Mouse (Mus musculus) c-Kit-positive CD71-negative TER-119-negative erythroid progenitor cells, embryonic 14.5 days (primary cell): ENCODE measurements around the gene Rprd2.
"Not testable (repeated sequence)": the region's sequence is repeated elsewhere in the genome, so short reads cannot be mapped to it uniquely, and the experiment has no call there.

ENCODE experiments used
- DNase-seq: peaks from one replicate; pipeline ENCODE4 v3.0.0-alpha.2; 2013; ENCODE audit warnings: low read depth

Gene Rprd2

DNA sequence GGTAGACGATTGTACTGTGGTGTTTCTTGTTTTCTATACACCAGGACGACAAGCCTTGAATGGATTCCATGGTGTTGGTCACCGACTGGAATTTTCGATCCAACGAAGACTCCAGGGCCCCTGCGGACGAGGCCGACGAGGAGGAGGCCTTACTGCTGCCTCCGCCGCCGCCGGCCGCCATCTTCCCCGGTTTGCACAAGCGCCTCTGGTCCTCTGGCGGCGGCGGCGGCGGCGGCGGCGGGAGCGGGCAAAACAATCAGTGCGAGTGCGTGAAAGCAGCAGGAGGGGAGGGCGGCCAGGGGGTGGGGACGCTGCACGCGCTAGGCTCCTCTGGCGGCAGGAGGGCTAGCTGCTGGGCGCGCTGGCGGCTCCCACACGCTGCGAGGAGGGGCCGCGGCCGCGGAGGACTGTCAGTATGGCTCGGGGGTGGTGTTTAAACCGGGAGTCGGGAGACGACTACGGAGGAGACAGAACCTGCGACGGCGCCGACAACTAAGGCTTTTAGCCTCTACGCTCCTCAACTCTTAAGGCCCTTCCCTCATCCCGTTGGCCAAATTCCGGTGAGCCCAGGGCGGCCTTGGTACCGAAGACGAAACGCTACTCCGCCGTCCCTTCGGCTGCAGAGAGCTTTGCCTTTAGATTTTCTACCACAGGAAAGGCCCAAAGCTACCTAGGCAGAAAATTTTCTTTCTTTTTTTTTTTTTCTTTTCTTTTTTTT is at the start of gene Rprd2:
TSS of gene Rprd2 (minus strand) at position 293 of the 718 bp plus-strand sequence.
- DNase-seq = peak; percentile 53

DNA sequence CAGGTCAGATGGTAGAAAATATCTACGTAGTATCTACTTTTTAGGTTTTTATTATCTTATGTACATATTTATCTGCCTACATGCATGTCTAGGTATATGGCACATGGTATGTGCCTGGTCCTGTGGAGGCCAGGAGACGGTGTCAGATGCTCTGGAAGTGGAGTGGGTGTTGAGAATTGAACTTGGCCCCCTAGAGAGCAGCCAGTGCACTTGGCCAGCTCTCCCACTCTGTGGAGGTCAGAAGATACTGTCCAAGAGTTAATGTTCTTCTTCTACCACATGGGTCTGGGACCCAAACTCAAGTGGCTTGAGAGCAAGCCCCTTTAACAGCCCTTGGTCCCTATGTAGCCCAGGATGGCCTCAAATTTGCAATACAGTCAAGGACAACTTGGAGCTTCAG is 48.7 kb upstream of the Rprd2 start:
- DNase-seq = no peak

DNA sequence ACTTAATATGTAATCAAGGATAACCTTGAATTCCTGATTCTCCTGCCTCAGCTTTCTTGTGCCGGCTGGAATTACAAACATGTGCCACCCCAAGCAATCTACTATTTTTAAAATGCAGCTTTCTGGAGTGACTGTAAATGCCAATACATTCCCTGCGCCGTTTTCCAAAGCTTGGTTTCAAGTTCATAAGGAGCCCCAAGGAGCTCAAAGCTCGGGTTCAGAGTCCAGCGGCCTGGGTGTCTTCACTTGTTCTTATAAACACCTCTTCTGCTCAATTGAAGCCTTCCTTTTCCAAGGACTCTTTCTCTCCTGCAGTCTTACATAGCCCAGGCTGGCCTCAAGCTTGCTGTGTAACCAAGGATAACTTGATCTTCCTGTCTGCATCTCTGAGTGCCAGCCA is 47.4 kb upstream of the Rprd2 start:
- DNase-seq = no peak

DNA sequence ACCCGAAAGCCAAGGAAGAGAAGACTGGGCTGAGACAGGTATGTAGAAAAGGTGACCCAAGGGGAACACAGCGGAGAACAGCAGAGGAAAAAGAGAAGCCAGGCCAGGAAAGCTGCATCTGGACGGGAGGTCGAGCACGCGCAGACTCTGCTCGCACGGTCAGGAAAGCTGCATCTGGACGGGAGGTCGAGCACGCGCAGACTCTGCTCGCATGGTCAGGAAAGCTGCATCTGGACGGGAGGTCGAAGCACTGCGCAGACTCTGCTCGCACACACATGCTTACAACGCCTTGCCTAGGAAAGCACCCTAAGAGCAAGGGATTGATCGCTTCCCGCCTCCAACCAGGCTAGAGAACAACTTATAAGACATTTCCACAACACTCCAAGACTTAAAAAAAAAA is 46.9 kb upstream of the Rprd2 start:
- DNase-seq = no peak

DNA sequence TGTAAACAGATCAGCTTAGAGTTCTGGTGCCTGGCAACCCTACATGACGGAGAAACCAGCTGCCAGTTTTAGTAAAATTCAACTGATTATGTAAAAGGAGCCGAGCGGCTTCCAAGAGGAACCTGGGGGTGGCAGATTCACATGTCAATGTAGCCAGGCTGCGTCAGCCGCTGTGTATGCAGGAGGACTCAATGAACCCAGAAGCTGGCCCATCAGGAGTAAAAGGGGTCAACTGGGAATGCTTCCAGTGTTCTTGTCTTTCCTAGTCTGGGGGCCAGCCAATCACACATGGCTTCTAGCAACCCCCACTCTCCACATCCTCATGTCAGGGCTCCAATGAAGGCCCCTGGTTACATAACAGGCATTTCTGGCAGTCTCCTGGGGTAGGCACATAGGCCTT is 46.4 kb upstream of the Rprd2 start:
- DNase-seq = no peak

DNA sequence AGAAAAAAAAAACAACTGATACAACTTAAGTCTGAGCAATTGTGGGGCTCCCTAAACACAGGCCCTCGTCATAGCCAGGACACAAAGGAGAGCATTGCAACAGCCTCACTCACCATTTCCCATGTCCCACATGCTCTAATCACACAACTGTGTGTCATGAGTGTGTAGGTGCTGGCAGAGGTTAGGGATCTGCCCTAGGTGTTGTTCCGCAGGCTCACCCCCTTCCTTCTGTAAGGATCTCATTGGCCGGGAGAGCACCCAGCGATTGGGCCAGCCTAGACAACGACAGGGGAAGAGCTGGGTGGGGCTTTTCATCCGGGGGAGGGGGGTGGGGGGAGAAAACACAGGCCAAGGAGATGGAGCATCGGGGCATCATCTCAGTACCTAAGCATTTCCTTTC is 44.9 kb upstream of the Rprd2 start:
- no peak for DNase-seq

DNA sequence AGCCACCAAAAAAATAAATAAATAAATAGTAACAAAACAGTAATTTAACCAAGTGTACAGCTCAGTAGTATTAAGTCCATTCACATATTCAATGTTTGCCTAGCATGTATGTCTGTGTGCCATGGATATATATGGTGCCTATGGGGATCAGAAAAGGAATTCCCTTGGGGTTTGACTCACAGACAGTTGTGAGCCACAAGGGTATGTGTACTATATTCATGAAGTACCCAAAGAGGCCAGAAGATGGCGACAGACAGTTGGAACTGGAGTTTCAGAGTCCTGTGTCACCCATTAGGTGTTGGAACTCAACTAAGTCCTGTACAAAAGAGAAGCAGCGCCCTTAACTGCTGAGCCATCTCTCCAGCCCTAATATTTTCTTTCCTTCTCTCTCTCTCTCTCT is 43.1 kb upstream of the Rprd2 start:
- peak; percentile 96 for DNase-seq

DNA sequence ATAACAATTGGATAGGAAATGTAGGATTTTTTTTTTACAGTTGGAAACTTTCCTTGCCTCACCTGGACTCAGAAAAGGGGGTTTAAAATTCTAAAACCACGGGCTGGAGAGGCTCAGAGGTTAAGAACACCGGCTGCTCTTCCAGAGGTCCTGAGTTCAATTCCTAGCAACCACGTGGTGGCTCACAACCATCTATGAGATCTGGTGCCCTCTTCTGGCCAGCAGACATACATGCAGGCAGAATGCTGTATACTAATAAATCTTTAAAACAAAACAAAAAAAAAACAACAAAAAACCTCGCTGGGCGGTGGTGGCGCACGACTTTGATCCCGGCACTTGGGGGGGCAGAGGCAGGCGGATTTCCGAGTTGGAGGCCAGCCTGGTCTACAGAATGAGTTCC is 42.6 kb upstream of the Rprd2 start:
- DNase-seq = no peak

DNA sequence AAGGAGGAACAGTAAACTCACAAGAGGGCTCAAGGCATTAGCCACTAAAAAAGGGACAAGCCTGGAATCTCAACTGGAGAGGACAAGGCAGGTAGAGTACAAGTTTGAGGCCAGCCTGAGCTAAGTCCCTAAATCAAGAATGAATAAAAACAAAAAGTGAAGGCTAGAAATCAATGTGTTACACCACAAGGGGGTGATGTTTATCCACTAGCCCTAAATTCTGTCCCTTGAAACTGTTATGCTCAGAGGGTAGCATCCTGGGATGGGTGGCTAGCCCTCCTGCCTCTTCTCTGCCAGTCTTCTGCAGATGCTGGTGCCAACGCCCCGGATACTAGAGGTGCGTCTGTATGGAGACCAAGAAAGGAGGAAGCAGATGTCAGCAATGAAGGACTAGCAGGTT is 41.7 kb upstream of the Rprd2 start:
- DNase-seq = no peak

DNA sequence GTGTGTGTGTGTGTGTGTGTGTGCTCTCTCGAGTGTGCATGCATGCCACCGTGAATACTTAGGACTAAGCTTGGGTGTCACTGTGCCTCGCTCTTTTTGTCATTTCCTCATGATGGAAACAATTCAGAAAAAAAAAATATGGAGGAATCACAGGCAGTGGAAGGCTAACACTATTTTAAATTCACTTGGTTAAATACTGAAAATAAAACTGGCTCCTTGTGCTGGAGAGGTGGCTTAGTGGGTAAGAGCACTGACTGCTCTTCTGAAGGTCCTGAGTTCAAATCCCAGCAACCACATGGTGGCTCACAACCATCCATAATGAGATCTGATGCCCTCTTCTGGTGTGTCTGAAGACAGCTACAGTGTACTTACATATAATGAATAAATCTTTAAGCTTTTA is 39.6 kb upstream of the Rprd2 start:
- DNase-seq = not testable (repeated sequence)

DNA sequence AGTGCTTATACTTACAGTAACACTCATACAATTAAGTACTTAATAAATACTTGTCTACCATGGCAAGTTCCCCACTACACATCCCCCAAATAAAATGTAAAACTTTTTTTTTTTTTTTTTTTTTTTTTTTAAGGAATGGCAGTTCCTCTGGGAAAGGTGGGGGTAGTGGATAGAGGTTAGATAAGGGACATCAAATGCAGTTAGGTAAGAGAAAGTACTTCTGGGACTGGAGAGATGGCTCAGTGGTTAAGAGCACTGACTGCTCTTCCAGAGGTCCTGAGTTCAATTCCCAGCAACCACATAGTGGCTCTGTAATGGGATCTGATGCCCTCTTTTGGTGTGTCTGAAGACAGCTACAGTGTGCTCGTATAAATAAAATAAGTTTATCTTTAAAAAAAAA is 38.4 kb upstream of the Rprd2 start:
- DNase-seq = not testable (repeated sequence)

DNA sequence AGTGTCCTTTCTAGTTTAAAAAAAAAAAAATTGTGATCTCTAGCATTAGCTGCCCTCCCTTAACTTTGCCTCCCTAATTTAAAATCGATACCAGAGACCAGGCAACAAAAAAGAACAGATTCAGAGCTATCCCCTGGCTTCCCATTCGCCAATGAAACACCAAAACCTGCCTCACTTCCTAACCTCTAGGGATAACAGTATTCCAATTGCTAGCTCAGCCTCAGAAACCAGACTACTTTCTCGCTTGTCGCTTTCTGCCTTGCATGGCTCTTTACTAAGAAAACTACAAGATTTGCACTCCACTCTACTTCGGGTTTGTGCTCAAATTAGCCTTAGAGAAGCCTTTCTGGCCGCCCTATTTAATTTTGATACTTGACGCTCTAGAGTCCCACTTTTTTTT is 37.5 kb upstream of the Rprd2 start:
- no peak for DNase-seq

DNA sequence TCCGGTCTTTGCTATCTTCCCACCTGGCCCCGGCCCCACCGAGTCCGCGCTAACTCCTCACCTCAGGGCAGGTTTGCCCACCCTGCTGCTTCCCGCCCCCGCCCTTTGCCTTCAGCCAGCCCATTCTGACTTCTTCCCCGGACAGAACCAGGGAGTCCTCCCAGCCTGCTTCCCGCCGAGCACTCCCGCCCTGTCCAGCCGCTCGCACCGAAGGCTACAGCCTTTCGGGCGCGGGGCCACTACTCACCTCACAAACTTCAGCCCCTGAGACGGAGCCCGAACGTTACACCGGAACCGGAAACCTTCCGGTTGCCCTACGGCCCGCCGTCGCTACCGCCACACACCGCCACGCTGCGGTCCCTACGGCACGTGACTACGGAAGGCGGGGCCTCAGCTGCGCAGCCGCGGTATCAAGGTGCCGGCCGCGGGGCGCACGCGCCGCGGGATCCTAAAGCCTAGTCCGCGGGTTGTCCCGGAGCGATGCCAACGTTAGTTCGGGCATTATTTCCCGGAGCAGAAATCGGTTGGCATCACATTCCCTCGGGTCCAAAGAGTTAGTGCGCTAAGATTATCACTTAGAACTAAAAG is 36.9 kb upstream of the Rprd2 start, which contains the start of gene Prpf3:
TSS of gene Prpf3 (minus strand) at position 384 of the 588 bp plus-strand sequence.
- peak; percentile 84 for DNase-seq

DNA sequence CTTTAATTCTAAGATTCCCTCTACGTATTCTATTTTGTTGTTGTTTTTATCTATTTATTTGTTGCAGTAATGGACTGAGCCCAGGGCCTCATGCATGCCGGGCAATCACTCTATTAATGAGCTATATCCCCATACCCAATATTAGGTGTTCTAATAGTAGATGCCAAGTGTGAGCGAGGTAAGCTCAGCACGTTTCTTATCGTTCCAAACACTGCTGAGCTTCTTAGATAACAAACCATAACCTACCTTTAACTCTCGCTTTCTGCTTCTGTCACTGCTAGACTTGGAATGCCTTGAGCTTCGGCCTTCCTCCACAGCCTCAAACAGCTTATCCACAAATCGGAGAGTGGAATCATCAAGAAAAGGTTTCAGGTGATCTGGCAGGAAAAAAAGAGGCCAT is 32.7 kb upstream of the Rprd2 start:
- DNase-seq = no peak

DNA sequence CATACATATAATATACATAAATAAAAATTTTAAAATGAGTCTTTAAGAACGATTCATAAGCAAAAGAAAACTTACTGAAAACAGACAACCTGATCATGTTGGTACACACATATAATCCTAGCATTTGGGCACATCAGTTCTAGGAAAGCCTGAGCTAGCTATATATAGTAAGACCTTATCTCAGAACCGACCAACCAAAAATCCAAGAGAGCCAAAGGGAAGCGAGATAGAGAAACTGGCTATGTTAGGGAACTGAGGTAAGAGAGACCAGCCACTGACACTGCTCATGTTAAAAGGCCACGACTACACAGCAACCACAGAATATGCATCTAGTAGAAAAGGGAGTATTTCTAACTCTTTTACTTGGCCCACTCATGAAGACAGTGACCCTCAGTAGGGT is 31.9 kb upstream of the Rprd2 start:
- no peak for DNase-seq

DNA sequence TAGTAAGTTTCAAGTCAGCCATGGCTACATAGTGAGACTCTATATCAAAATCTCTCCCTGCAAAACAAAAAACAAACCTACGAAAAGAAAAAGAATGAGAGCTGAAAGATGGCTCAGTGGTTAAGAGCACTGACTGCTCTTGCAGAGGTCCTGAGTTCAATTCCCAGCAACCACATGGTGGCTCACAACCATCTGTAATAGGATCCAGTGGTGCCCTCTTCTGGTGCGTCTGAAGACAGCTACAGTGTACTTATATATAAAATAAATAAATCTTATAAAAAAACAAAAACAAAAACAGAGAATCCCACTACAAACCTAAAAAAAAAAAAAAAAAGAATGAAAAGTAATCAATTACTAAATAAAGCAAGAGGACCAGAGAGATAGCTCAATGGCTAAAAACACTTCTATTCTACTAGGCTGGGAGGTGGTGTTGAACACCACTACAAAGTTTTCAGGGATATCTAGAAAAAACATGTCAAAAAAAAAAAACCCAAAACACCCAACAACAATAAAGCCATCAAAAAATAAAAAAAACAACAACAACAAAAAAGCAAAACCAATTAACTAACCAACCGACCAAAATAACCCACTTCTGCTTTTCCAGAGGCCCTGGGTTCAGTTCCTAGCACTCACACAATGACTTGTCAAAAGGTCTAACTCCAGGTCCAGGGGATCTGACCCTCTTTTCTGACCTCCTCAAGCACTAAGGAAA is 24.0 kb upstream of the Rprd2 start:
- no peak for DNase-seq

DNA sequence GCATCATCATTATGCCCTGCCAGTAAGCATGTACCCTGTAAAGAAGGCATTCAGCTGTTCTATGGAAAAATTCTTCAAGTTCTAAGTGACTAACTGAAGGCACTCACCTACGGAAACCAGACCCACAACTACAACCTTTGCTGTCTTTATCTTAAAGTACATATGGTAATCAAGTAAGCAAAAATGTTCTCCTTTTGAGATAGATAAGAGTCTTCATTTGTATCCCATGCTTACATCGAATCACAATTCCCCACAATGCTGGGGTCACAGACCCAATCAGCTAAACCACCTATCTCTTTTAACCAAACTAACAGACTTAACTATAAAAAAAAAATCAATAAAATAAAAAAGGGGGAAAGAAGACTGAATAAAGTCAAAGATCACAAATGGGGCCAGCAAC is 20.6 kb upstream of the Rprd2 start:
- DNase-seq = no peak

DNA sequence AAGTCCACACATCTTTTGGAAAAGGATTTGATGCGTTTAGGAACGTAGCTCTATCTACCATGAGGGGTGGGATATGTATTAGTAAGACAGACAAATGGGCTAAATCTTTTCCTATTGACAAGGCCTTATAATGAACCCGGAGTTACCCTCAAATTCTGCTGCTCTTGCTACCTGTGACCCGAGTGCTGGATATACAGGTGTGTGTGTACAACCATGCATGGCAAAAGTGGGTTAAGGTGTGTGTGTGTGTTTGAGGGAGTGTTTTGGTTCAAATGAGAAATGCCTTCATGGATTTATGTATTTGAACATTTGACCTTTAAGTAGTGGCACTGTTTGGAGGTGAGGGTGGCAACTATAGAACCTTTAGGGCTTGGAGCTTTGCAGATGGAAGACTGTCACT is 10.4 kb upstream of the Rprd2 start:
- DNase-seq = no peak

DNA sequence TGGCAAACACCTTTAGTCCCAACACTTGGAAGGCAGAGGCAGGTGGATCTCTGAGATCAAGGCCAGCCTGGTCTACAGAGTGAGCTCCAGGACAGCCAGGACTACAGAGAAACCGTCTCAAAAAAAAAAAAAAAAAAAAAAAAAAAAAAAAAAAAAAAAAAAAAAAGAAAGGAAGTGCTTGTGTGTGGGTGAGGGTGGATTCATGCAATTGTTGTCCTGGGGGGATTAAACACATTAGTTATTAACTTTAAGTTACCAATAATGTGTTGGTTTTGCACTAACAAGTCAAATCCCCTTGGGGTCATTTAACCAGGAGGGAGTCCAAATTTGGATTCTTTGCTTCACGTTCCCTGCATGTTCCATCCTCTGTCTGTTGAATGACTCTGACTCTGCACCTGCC is 7.6 kb upstream of the Rprd2 start:
- DNase-seq = no peak

DNA sequence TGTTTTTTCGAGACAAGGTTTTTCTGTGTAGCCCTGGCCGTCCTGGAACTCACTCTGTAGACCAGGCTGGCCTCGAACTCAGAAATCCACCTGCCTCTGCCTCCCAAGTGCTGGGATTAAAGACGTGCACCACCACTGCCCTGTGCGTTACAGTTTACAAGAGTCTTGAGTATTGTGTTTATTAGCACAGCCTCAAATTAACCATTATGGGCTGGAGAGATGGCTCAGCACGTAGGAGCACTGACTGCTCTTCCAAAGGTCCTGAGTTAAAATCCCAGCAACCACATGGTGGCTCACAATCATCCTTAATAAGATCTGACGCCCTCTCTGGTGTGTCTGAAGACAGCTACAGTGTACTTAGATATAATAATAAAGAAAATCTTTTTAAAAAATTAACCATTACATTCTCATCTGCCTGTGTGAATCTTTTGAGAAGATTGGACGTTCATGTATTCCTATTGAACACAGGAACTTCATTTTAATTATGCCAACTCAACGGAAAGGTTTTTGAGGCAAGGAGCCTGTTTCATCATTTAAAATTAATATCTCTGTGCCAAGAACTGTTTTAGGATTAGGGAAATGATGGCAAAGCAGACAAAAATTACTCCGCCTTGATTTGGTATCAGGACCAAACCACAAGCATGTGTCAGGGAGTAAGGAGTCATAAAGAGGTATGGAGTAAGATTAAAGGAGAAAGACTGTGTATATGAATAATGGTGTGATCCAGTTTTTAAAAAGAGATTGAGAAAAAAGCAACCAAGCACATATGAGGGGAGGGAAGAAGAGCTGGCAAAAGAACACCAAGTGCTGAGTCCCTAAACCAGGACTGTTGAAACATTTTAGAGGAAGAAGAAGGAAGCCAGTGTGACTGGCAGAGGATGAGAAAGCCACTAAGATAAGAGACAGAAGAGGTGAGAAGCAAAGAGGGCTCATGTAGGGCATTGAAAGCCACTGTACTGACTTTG is 1.7 kb upstream of the Rprd2 start:
- DNase-seq = no peak

DNA sequence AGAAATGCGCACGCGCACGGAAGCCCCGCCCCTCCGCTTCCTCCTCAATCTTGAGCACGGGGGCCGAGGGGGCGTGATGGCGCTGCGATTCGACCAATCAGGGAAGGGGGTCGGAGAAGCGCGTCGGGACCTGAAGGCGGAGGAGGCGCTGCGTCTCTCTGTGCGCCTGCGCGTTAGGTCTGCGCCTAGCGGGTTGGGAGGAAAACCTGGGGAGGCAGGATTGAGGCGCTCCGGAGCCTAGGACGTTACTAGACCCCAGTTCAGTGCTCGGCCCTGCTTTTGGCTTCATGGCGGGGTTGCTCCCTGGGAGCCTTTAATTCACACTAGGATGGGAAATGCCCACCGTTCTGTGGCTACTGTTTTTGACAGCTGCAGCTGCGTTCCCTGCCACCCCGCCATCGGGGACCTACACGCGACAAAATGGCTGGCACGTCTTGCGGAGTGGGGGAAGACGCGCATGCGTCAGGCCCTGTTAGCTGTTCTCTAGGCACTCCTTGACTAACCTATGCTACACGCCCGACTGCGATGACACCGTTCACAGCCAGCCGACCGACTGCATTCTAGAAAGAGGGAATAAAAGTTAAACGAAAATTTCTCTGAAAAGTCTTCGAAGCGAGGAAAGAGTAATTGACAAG is 805 bp upstream of the Rprd2 start:
- DNase-seq = peak; percentile 100

DNA sequence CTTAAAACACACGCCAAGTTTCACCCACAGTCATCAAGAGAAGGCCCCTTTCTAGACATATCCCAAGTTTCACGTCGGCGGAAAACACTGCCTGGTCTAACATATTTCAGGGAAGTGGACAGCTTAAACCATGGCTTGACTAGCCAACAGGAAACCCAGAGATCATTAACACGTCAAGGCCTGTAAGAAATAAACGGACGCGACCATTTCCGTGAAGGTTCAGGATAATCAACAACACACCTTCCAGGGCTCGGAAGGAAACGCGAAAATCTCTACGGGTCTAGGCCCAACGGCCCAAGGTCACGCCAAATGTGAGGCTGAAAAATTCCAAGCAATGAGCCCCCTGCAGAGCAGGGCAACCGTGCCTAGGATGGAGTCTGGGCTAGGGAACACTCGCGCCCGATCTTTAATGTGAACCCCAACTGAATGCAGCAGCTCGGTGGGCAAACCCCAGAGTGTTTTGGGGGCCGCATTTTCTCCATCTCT is 594 bp downstream of the Rprd2 start:
- DNase-seq = peak; percentile 36
